Mouse (Mus musculus) ES-Bruce4 (cell line): ENCODE measurements at regions not wholly inside any gene's neighbourhood (a gene's known extent, or its start where the extent isn't known, plus 50 kb on each side); places are given as distances from the start of the nearest gene placed in this dataset.

ENCODE experiments used
- H3K27ac ChIP-seq: 2 replicates; pipeline ENCODE4 v1.5.1; 2012; ENCODE audit warnings: low read length, inconsistent platforms; ENCODE audit not compliant: insufficient read depth
- H3K27me3 ChIP-seq: 2 replicates; pipeline ENCODE4 v1.6.1; 2012; ENCODE audit warnings: mild to moderate bottlenecking, low read length, inconsistent platforms; ENCODE audit not compliant: control insufficient read depth, poor library complexity, insufficient read depth, severe bottlenecking
- H3K36me3 ChIP-seq: 2 replicates; pipeline ENCODE4 v1.6.1; 2012; ENCODE audit warnings: inconsistent platforms, mild to moderate bottlenecking, low read length, moderate library complexity; ENCODE audit not compliant: control insufficient read depth, poor library complexity, insufficient read depth, severe bottlenecking
- H3K4me1 ChIP-seq: one replicate; pipeline ENCODE4 v1.8.1; 2011; ENCODE audit warnings: low read length; ENCODE audit not compliant: control insufficient read depth, insufficient read depth
- H3K4me3 ChIP-seq: 2 replicates; pipeline ENCODE4 v1.5.1; 2011; ENCODE audit warnings: low read depth, mild to moderate bottlenecking, low read length
- H3K9ac ChIP-seq: 2 replicates; pipeline ENCODE4 v1.6.1; 2012; ENCODE audit warnings: low read depth, mild to moderate bottlenecking, inconsistent platforms; ENCODE audit not compliant: poor library complexity, severe bottlenecking
- H3K9me3 ChIP-seq: replicated peaks from 2 replicates; pipeline ENCODE4 v1.6.1; 2012; ENCODE audit warnings: mild to moderate bottlenecking, low read length, inconsistent platforms; ENCODE audit not compliant: control insufficient read depth, poor library complexity, insufficient read depth, severe bottlenecking
- CTCF ChIP-seq: IDR thresholded peaks from one replicate; pipeline ENCODE4 v1.8.1; 2011; ENCODE audit warnings: low read depth, low read length
- EP300 ChIP-seq: IDR thresholded peaks from 2 replicates; pipeline ENCODE4 v1.6.1; 2011; ENCODE audit warnings: low read depth, low read length; ENCODE audit not compliant: insufficient read depth
- POLR2A ChIP-seq: IDR thresholded peaks from one replicate; pipeline ENCODE4 v1.8.1; 2011; ENCODE audit warnings: low read length; ENCODE audit not compliant: insufficient read depth

GRCm38 (mm10) chr1:73593653-73594385 is 530.4 kb downstream of the Tns1 start:
- Histone ChIP-seq H3K4me1 (no peaks in the 10 kb centered on the region), H3K36me3 (no peaks in the 10 kb centered on the region), H3K4me3 (no peak overlapping the region), H3K9ac (no peak overlapping the region), H3K27me3 (no peaks in the 10 kb centered on the region), H3K27ac (no peak overlapping the region), H3K9me3 (no peaks in the 10 kb centered on the region)
- TF ChIP-seq CTCF: no peak
- TF ChIP-seq POLR2A: no peak
- no peak for TF ChIP-seq EP300

- Histone ChIP-seq H3K27me3 (no peaks in the 10 kb centered on the region), H3K4me1 (no peaks in the 10 kb centered on the region), H3K9ac (no peak overlapping the region), H3K9me3 (peaks cover 4% of the 10 kb centered on the region; the same call in 1 of the 2 replicates), H3K36me3 (no peaks in the 10 kb centered on the region), H3K4me3 (no peak overlapping the region), H3K27ac (no peak overlapping the region)
- TF ChIP-seq EP300: no peak
- no peak for TF ChIP-seq POLR2A
- TF ChIP-seq CTCF: no peak
Measured at GRCm38 (mm10) chr1:73591342-73592099, 532.7 kb downstream of the Tns1 start.

- Histone ChIP-seq H3K4me1 (no peaks in the 10 kb centered on the region), H3K9me3 (no peaks in the 10 kb centered on the region), H3K27ac (no peak overlapping the region), H3K36me3 (no peaks in the 10 kb centered on the region), H3K27me3 (no peaks in the 10 kb centered on the region; the same call in 1 of the 2 replicates), H3K9ac (no peak overlapping the region), H3K4me3 (no peak overlapping the region)
- TF ChIP-seq CTCF: no peak
- TF ChIP-seq EP300: no peak
Measured at GRCm38 (mm10) chr1:73579680-73580079, 544.6 kb downstream of the Tns1 start.

DNA sequence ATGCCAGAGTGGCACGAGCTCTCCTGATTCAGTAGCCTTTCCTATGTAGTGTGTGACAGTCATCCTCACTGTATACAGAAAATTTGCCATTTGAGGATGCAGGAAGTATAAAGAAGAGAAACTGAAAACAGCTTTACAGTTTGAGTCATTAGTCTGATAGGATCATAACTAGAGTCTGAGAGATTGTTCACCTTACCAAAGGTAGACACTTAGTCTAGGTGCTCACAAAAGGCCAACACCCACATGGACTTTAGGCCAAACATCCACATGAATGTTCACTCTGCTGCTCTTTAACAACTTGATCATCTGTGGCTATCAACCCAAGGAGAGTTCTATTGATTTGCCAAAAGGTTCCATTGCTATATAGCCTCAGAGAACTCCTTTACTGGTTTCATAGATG is 547.2 kb downstream of the Tns1 start:
- TF ChIP-seq CTCF: no peak
- TF ChIP-seq EP300: no peak
- TF ChIP-seq POLR2A: no peak
- no peak overlapping the region for H3K27ac ChIP-seq
- no peaks in the 10 kb centered on the region for H3K9me3 ChIP-seq
- no peak overlapping the region for H3K4me3 ChIP-seq
- H3K27me3 ChIP-seq: no peaks in the 10 kb centered on the region; the same call in 1 of the 2 replicates
- H3K4me1 ChIP-seq: no peaks in the 10 kb centered on the region
- no peaks in the 10 kb centered on the region for H3K36me3 ChIP-seq
- no peak overlapping the region for H3K9ac ChIP-seq

DNA sequence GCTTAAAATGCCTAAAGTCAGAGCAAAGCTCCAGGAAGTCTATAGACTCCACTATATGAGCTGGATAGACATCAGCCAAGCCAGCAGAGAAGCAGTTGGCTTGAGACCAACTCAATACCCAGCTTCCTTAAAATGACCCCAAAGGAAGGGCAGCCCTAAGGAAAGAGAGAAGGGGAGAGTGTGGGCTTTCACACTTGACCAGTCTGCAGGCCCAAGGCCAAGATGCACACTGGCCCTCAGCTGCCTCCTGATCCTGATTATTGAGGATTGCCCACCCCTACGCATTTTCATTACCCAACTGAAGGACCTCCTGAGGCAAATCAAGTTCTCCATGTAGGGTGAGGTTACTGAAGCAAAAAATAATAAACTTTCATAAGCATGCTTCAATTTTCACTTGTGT is 548.6 kb downstream of the Tns1 start:
- Histone ChIP-seq H3K4me1 (no peaks in the 10 kb centered on the region), H3K27me3 (no peaks in the 10 kb centered on the region; the same call in 1 of the 2 replicates), H3K9ac (no peak overlapping the region), H3K9me3 (no peaks in the 10 kb centered on the region), H3K4me3 (no peak overlapping the region), H3K27ac (no peak overlapping the region), H3K36me3 (no peaks in the 10 kb centered on the region)
- TF ChIP-seq CTCF (no peak), EP300 (no peak), POLR2A (no peak)

DNA sequence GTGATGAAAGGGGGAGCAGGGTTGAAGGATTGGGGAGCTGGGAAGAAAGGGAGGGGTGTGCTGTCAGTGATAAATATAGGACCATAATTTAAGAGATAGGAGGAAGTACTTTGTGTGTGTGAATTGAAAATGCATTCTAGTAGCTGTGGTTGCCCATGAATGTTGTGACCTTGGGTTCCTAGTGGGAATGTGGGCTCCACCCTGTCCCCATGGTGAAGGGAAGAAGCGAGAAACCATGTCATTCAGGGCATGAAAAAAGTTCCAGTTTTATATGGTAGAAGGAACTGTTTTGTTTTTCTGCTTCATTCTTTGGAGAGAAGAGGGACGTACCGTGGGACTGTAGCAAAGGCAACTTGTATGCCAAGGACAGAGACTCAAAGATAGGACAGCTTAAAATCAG is 553.3 kb downstream of the Tns1 start:
- Histone ChIP-seq H3K27ac (no peak overlapping the region), H3K27me3 (no peaks in the 10 kb centered on the region), H3K9me3 (no peaks in the 10 kb centered on the region), H3K36me3 (no peaks in the 10 kb centered on the region), H3K4me1 (no peaks in the 10 kb centered on the region), H3K9ac (no peak overlapping the region), H3K4me3 (no peak overlapping the region)
- TF ChIP-seq POLR2A (no peak), EP300 (no peak), CTCF (no peak)
